28 mouse cellular contexts compared by ENCODE assay signal in the genomic region with DNA sequence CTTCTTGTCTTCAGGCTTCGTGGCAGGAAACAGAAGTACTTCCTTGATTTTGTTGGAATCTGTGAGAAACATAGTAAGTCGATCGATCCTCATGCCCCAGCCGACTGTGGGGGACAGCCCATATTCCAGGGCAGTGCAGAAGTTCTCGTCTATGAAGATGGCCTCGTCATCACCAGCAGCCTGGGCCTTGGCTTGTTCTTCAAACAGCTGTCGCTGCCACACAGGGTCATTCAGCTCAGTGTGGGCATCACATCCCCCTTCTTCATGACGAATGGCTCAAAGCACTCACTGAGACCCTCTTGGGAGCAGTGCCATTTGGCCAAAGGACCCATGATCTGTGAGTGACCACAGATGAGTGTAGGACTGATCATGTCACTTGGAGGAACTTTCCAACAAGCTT.
"Had no signal": no experiment of that assay in that cellular context is flagged by ENCODE, and none has a peak within 500 bp of the region (broad histone marks: within the 10 kb centered on the region; RNA-seq: fewer than 3 reads in every experiment).

No protein-coding gene starts in this region.

- H3K9ac ChIP-seq: embryonic facial prominence, embryonic 12.5 days; embryonic facial prominence, embryonic 13.5 days; embryonic facial prominence, embryonic 15.5 days; forebrain, embryonic 12.5 days; forebrain, embryonic 13.5 days; forebrain, embryonic 15.5 days; forebrain, postnatal 0 days had no signal

- H3K27ac ChIP-seq: embryonic facial prominence, embryonic 10.5 days; embryonic facial prominence, embryonic 12.5 days; embryonic facial prominence, embryonic 13.5 days; embryonic facial prominence, embryonic 15.5 days; forebrain, embryonic 10.5 days; forebrain, embryonic 12.5 days; forebrain, embryonic 13.5 days; forebrain, embryonic 15.5 days; gastrocnemius, adult 2 months; heart, adult 2 months had no signal

- H3K4me3 ChIP-seq: embryonic facial prominence, embryonic 10.5 days; embryonic facial prominence, embryonic 12.5 days; embryonic facial prominence, embryonic 13.5 days; embryonic facial prominence, embryonic 15.5 days; erythroblast, embryonic 14.5 days; forebrain, embryonic 10.5 days; forebrain, embryonic 12.5 days; forebrain, embryonic 13.5 days; forebrain, embryonic 15.5 days; gastrocnemius, adult 2 months; heart, adult 2 months had no signal

- H3K9me3 ChIP-seq: embryonic facial prominence, embryonic 10.5 days; embryonic facial prominence, embryonic 12.5 days; embryonic facial prominence, embryonic 13.5 days; embryonic facial prominence, embryonic 15.5 days; forebrain, embryonic 10.5 days; forebrain, embryonic 12.5 days; forebrain, embryonic 13.5 days; forebrain, embryonic 15.5 days had no signal

- DNase-seq: cerebellum, adult 8-10 months; cerebellum, adult 9-10 months; cerebellum, adult 9-11 months; cerebellum, postnatal 10 days; cerebellum, postnatal 14 days; cerebellum, postnatal 25 days; cerebellum, postnatal 36 days; embryo, embryonic 11 days; forebrain, postnatal 0 days; gastrocnemius, adult 2 months; gastrocnemius, postnatal 10 days; gastrocnemius, postnatal 14 days; gastrocnemius, postnatal 25 days; gastrocnemius, postnatal 36 days; heart, adult 11 months; heart, adult 18-20 months; heart, adult 2 months had no signal

- H3K36me3 ChIP-seq: embryonic facial prominence, embryonic 12.5 days; embryonic facial prominence, embryonic 13.5 days had no signal

- H3K4me1 ChIP-seq: embryonic facial prominence, embryonic 10.5 days; embryonic facial prominence, embryonic 12.5 days; embryonic facial prominence, embryonic 13.5 days; embryonic facial prominence, embryonic 15.5 days had no signal

- ATAC-seq: forebrain, embryonic 13.5 days; forebrain, embryonic 14.5 days; forebrain, embryonic 15.5 days; forebrain, embryonic 16.5 days; forebrain, postnatal 0 days had no signal

- H3K4me2 ChIP-seq: embryonic facial prominence, embryonic 12.5 days; embryonic facial prominence, embryonic 13.5 days; embryonic facial prominence, embryonic 15.5 days; forebrain, embryonic 12.5 days; forebrain, embryonic 13.5 days; forebrain, embryonic 15.5 days had no signal

- H3K27me3 ChIP-seq: embryonic facial prominence, embryonic 12.5 days; embryonic facial prominence, embryonic 13.5 days; embryonic facial prominence, embryonic 15.5 days; forebrain, embryonic 12.5 days; forebrain, embryonic 13.5 days; forebrain, embryonic 15.5 days had no signal
